Mouse (Mus musculus) neutrophil, adult 65 days (primary cell): ENCODE data around the gene Morf4l2. TPM values are rescaled to one million over a fixed set of nuclear protein-coding genes. Genes with fewer than 3 reads are reported as not detected.

Experiments used
- total RNA-seq: library from RNA; stranded (reverse); gene quantifications from 2 replicates; pipeline ENCODE4 v1.2.4, GENCODE M21; 2023

Morf4l2 gene
- total RNA-seq: 84.9 and 125 TPM in 2 replicates

GRCm38 (mm10) chrX:136743459-136743858 lies at the start of gene Morf4l2:
Gene Morf4l2, minus strand, starts transcription at chrX:136743690.

GRCm38 (mm10) chrX:136780041-136780440 lies 36.6 kb upstream of the Morf4l2 start, which contains the start of gene Glra4:
Gene Glra4, minus strand, starts transcription at chrX:136780141.

GRCm38 (mm10) chrX:136707446-136708167 lies 35.9 kb downstream of the Morf4l2 start, which contains the start of gene Tceal1:
Gene Tceal1, plus strand, starts transcription at chrX:136707982.

Other genes with a start within 250 kb of the Morf4l2 start
- not detected in 2 replicates for gene Kir3dl1, start 225.7 kb downstream of the Morf4l2 start, total RNA-seq
- not detected in 2 replicates for gene Kir3dl2, start 199.6 kb downstream of the Morf4l2 start, total RNA-seq
- not detected in 2 replicates for gene Tceal3, start 152.8 kb downstream of the Morf4l2 start, total RNA-seq
- not detected in 2 replicates for gene Tceal1, start 35.7 kb downstream of the Morf4l2 start, total RNA-seq
- gene Glra4, start 36.5 kb upstream of the Morf4l2 start, total RNA-seq: not detected in 2 replicates
- 0.43 and 0.47 TPM in 2 replicates for gene Plp1, start 79.0 kb upstream of the Morf4l2 start, total RNA-seq
- gene Rab9b, start 125.1 kb upstream of the Morf4l2 start, total RNA-seq: not detected in 2 replicates
- not detected in 2 replicates for gene H2bfm, start 183.6 kb upstream of the Morf4l2 start, total RNA-seq
- 5.3 and 6.7 TPM in 2 replicates for gene Tmsb15b2, start 231.8 kb upstream of the Morf4l2 start, total RNA-seq
- not detected in 2 replicates for gene Tmsb15l, start 233.2 kb upstream of the Morf4l2 start, total RNA-seq
- gene Tmsb15b1, start 233.2 kb upstream of the Morf4l2 start, total RNA-seq: 4.9 TPM in 1 of 2 replicates, not detected in the other
- not detected in 2 replicates for gene Zcchc18, start 249.5 kb upstream of the Morf4l2 start, total RNA-seq